Mouse (Mus musculus): ENCODE measurements around the gene Sycp2l.

- TF ChIP-seq MYOG (IDR thresholded peaks at IDR 0.05; ENCODE audit: control insufficient read depth, extremely low read depth, insufficient read length) (no peak), MAX (IDR thresholded peaks at IDR 0.05) (no peak), CTCF (IDR thresholded peaks at IDR 0.05; ENCODE audit: control insufficient read depth, insufficient read depth, insufficient read length) (no peak), CEBPB (IDR thresholded peaks at IDR 0.05; ENCODE audit: low read depth) (no peak), USF1 (IDR thresholded peaks at IDR 0.05; ENCODE audit: low read depth) (no peak), MYOD1 (IDR thresholded peaks at IDR 0.05; ENCODE audit: control insufficient read depth, insufficient read length, low read depth) (no peak)
These were observed 29.6 kb upstream of the Sycp2l start for GRCm38 (mm10) chr13:41084521-41084920.
